Mouse (Mus musculus): Measurements from ENCODE around the gene Abt1.
"Not testable (repeated sequence)": the region's sequence is repeated elsewhere in the genome, so short reads cannot be mapped to it uniquely, and the experiment has no call there.

Abt1 gene

GRCm38 (mm10) chr13:23422351-23422750 is 1.3 kb downstream of the Abt1 start:
- no peak for DNase-seq (ENCODE audit: low spot score in 2 of 2)

- DNase-seq (ENCODE audit: low spot score in 2 of 2): no peak
Observed at GRCm38 (mm10) chr13:23412630-23413521, 10.8 kb downstream of the Abt1 start.

GRCm38 (mm10) chr13:23412211-23412629 is 11.4 kb downstream of the Abt1 start:
- no peak for DNase-seq (ENCODE audit: low spot score in 2 of 2)

GRCm38 (mm10) chr13:23411311-23412210 is 12.1 kb downstream of the Abt1 start:
- no peak for DNase-seq (ENCODE audit: low spot score in 2 of 2)

GRCm38 (mm10) chr13:23410632-23411031 is 13.0 kb downstream of the Abt1 start:
- no peak for DNase-seq (ENCODE audit: low spot score in 2 of 2)

GRCm38 (mm10) chr13:23402626-23403025 is 21.0 kb downstream of the Abt1 start:
- DNase-seq (ENCODE audit: low spot score in 2 of 2): no peak

- DNase-seq (ENCODE audit: low spot score in 2 of 2): peak; percentile 63 to 77
Observed at GRCm38 (mm10) chr13:23401683-23402527, 21.8 kb downstream of the Abt1 start.

- DNase-seq (ENCODE audit: low spot score in 2 of 2): no peak
Observed at GRCm38 (mm10) chr13:23400771-23401682, 22.6 kb downstream of the Abt1 start.

- DNase-seq (ENCODE audit: low spot score in 2 of 2): not testable (repeated sequence)
Observed at GRCm38 (mm10) chr13:23396913-23397312, 26.8 kb downstream of the Abt1 start.

GRCm38 (mm10) chr13:23396246-23396703 is 27.4 kb downstream of the Abt1 start:
- DNase-seq (ENCODE audit: low spot score in 2 of 2): no peak

GRCm38 (mm10) chr13:23395301-23396245 is 28.1 kb downstream of the Abt1 start:
- no peak for DNase-seq (ENCODE audit: low spot score in 2 of 2)

GRCm38 (mm10) chr13:23387548-23387947 is 36.1 kb downstream of the Abt1 start:
- DNase-seq (ENCODE audit: low spot score in 2 of 2): no peak

GRCm38 (mm10) chr13:23383127-23383526 is 40.5 kb downstream of the Abt1 start:
- DNase-seq (ENCODE audit: low spot score in 2 of 2): no peak

GRCm38 (mm10) chr13:23372433-23372832 is 51.2 kb downstream of the Abt1 start:
- DNase-seq (ENCODE audit: low spot score in 2 of 2): no peak

GRCm38 (mm10) chr13:23370075-23370474 is 53.6 kb downstream of the Abt1 start:
- DNase-seq (ENCODE audit: low spot score in 2 of 2): no peak

GRCm38 (mm10) chr13:23369421-23369765 is 54.3 kb downstream of the Abt1 start:
- no peak for DNase-seq (ENCODE audit: low spot score in 2 of 2)

- DNase-seq (ENCODE audit: low spot score in 2 of 2): peak; percentile 96 to 97
Observed at GRCm38 (mm10) chr13:23368583-23369420, 54.9 kb downstream of the Abt1 start, which contains the start of gene Zfp322a. Gene Zfp322a (minus strand): TSS chr13:23369208.
